18 mouse cellular contexts compared by ENCODE assay signal in the genomic region with DNA sequence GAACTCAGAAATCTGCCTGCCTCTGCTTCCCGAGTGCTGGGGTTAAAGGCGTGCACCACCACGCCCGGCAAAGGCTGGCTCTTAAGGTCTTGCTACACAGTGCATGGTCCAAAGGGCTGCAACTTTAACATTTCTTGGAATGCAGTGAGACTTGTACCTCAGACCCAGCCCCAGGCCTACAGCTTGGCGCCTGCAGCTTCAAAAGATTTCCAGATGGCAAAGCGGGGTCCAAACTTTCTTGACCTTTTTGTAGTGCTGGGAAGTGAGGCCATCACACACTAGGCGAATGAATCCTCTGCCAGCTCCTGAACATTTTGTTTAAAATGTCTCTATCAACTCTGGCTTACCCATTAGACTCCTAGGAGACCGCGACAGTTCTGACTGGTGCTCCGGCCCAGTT.
"Had no signal": no experiment of that assay in that cellular context is flagged by ENCODE, and none has a peak within 500 bp of the region (broad histone marks: within the 10 kb centered on the region; RNA-seq: fewer than 3 reads in every experiment).

No protein-coding gene starts in this region.

- H3K4me3 ChIP-seq: midbrain, embryonic 10.5 days; midbrain, embryonic 12.5 days; myocyte; neural tube, embryonic 13.5 days; neural tube, embryonic 15.5 days had no signal

- H3K27me3 ChIP-seq: midbrain, embryonic 12.5 days; neural tube, embryonic 13.5 days; neural tube, embryonic 15.5 days had no signal

- H3K9ac ChIP-seq: lung, embryonic 14.5 days; midbrain, embryonic 12.5 days; neural tube, embryonic 13.5 days; neural tube, embryonic 15.5 days had no signal

- H3K9me3 ChIP-seq: midbrain, embryonic 10.5 days; midbrain, embryonic 12.5 days; neural tube, embryonic 13.5 days; neural tube, embryonic 15.5 days had no signal

- H3K27ac ChIP-seq: midbrain, embryonic 10.5 days; midbrain, embryonic 12.5 days; neural tube, embryonic 13.5 days; neural tube, embryonic 15.5 days had no signal

- DNase-seq: lung, embryonic 14.5 days; lung, postnatal 10 days; lung, postnatal 4 days; midbrain, embryonic 14.5 days; retina, postnatal 1 day; right cerebral cortex, adult 18-20 months; right cerebral cortex, postnatal 25 days; right cerebral cortex, postnatal 4 days; spleen, adult 18-20 months; thymus, adult 18-20 months; thymus, postnatal 14 days; thymus, postnatal 36 days had no signal

- H3K4me1 ChIP-seq: midbrain, embryonic 12.5 days; neural tube, embryonic 13.5 days; neural tube, embryonic 15.5 days had no signal

- ATAC-seq: midbrain, embryonic 16.5 days had no signal

- H3K4me2 ChIP-seq: lung, embryonic 14.5 days; midbrain, embryonic 12.5 days; neural tube, embryonic 13.5 days; neural tube, embryonic 15.5 days had no signal
